Mouse (Mus musculus) adrenal gland (tissue): Measurements from ENCODE around the gene Olfr1357.

ENCODE experiments used
- intact Hi-C: fragments of 180-260 bp; cut with DNase I; formaldehyde crosslinking; loops from one replicate; pipeline ENCODE4 v1.15.1; 2025

Gene Olfr1357

GRCm38 (mm10) chr10:78583347-78583746, 34.5 kb downstream of the Olfr1357 start:
- intact Hi-C loops, result no loop called here

- intact Hi-C loops, result no loop called here
Observed at GRCm38 (mm10) chr10:78581121-78581520, 36.8 kb downstream of the Olfr1357 start.

GRCm38 (mm10) chr10:78578204-78578603, 39.7 kb downstream of the Olfr1357 start:
- intact Hi-C loops, result no loop called here

- intact Hi-C loops, result no loop called here
Observed at GRCm38 (mm10) chr10:78576435-78577184, 41.3 kb downstream of the Olfr1357 start.

GRCm38 (mm10) chr10:78575690-78576089, 42.2 kb downstream of the Olfr1357 start:
- intact Hi-C loops, result no loop called here

GRCm38 (mm10) chr10:78575105-78575632, 42.7 kb downstream of the Olfr1357 start:
- intact Hi-C loops, result no loop called here

GRCm38 (mm10) chr10:78574250-78575104, 43.4 kb downstream of the Olfr1357 start, which contains the start of gene Ilvbl:
Ilvbl (plus strand) TSS chr10:78574346.
- intact Hi-C loops, result no loop called here

GRCm38 (mm10) chr10:78573226-78573625, 44.6 kb downstream of the Olfr1357 start:
- intact Hi-C loops, result no loop called here

GRCm38 (mm10) chr10:78570897-78571296, 47.0 kb downstream of the Olfr1357 start:
- intact Hi-C loops, result no loop called here

- intact Hi-C loops, result no loop called here
Observed at GRCm38 (mm10) chr10:78570416-78570815, 47.5 kb downstream of the Olfr1357 start.

- intact Hi-C loops, result no loop called here
Observed at GRCm38 (mm10) chr10:78569686-78570085, 48.2 kb downstream of the Olfr1357 start.

GRCm38 (mm10) chr10:78569191-78569590, 48.7 kb downstream of the Olfr1357 start:
- intact Hi-C loops, result no loop called here

GRCm38 (mm10) chr10:78565070-78565469, 52.8 kb downstream of the Olfr1357 start:
- intact Hi-C loops, result no loop called here
